Mouse (Mus musculus) thymus, adult 2 months (tissue): ENCODE data around the gene Guca2a.

Experiments
- CTCF ChIP-seq: fragments of 200-500 bp; IDR thresholded peaks from 2 replicates; pipeline ENCODE4 v1.5.1; 2012; ENCODE audit warnings: mild to moderate bottlenecking, control low read depth, low read length, moderate library complexity, borderline replicate concordance; ENCODE audit not compliant: control insufficient read depth, poor library complexity, insufficient read depth; ENCODE audit errors: extremely low read depth
- POLR2A ChIP-seq: fragments of 200-500 bp; IDR thresholded peaks from 2 replicates; pipeline ENCODE4 v1.6.1; 2012; ENCODE audit warnings: mild to moderate bottlenecking, low read length, control low read depth, moderate library complexity; ENCODE audit not compliant: control insufficient read depth, poor library complexity, insufficient read depth; ENCODE audit errors: extremely low read depth

DNA sequence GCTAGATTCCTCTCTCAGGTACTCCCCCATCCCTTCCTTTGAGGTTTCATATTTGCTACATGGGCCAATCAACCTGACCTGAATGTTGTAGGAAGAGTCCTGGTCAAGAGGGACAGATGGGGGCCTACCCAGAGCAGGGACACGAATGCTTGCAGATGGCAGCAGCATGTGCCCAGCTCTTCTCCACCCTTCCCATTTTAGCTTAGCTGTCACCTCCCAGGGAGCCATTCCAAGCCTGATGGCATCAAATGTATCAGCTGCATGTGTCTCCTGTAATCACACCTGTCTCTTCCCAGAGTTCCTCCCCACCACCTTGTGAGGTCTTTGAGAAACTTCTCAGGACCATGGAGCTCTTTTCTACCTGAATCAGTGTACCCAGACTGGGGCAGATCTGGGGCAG lies 19.5 kb downstream of the Guca2a start:
- TF ChIP-seq POLR2A (no peak), CTCF (no peak)
